Mouse (Mus musculus): ENCODE data around the gene Nrf1. TPM values are rescaled to one million over a fixed set of nuclear protein-coding genes. Genes with fewer than 3 reads are reported as not detected.

Gene Nrf1
- 49.1 and 50.7 TPM in 2 replicates for total RNA-seq (2023)

GRCm38 (mm10) chr6:30047271-30048162 lies at the start of gene Nrf1:
Gene Nrf1, plus strand, starts transcription at chr6:30047988.

Other genes with a start within 250 kb of the Nrf1 start
- gene Strip2, start 131.0 kb upstream of the Nrf1 start, total RNA-seq (2023) = 0.18 and 0.44 TPM in 2 replicates